ENCODE assay signal across 10 mouse cellular contexts in genomic region chr11:120256981-120257820, GRCm38 (mm10). TPM values are rescaled to one million over a fixed set of nuclear protein-coding genes. Genes with fewer than 3 reads are reported as not detected.
A peak's percentile ranks its signal among the peaks of the same experiment; 100 is the strongest.
DNase-seq lines count a peak whose midpoint lies in the region; ATAC-seq and TF ChIP-seq lines count a peak whose summit lies in the region.
"Had no signal": no experiment of that assay in that cellular context is flagged by ENCODE, and none has a peak within 500 bp of the region (broad histone marks: within the 10 kb centered on the region; RNA-seq: fewer than 3 reads in every experiment).

No protein-coding gene starts in this region.

- no peak for TF ChIP-seq CTCF in intestine, postnatal 0 days (IDR thresholded peaks at IDR 0.05; ENCODE audit: low read depth)
- no peak for TF ChIP-seq CTCF in Patski (IDR thresholded peaks at IDR 0.05)

- peaks cover 70% of the 10 kb centered on the region for H3K4me1 ChIP-seq in intestine, embryonic 16.5 days (ENCODE audit: control insufficient read depth, insufficient read depth, low read length)
- peaks cover 13% of the 10 kb centered on the region for H3K4me1 ChIP-seq in intestine, postnatal 0 days (replicated peaks; ENCODE audit: control insufficient read depth, insufficient read depth, low read length)
- peaks cover 94% of the 10 kb centered on the region for H3K4me1 ChIP-seq in embryonic facial prominence, embryonic 15.5 days

- no peaks in the 10 kb centered on the region for H3K9me3 ChIP-seq in intestine, embryonic 16.5 days (ENCODE audit: control insufficient read depth, low read length)
- no peaks in the 10 kb centered on the region for H3K9me3 ChIP-seq in intestine, postnatal 0 days (ENCODE audit: control insufficient read depth)
- H3K9me3 ChIP-seq in embryonic facial prominence, embryonic 15.5 days (replicated peaks): no peaks in the 10 kb centered on the region
- H3K9me3 ChIP-seq: limb, embryonic 15.5 days; neural tube, embryonic 12.5 days had no signal

- H3K36me3 ChIP-seq in intestine, embryonic 16.5 days (ENCODE audit: control insufficient read depth, insufficient read depth, low read length): no peaks in the 10 kb centered on the region
- no peaks in the 10 kb centered on the region; the same call in 1 of the 2 replicates for H3K36me3 ChIP-seq in intestine, postnatal 0 days (ENCODE audit: control insufficient read depth, insufficient read depth)
- H3K36me3 ChIP-seq in embryonic facial prominence, embryonic 15.5 days: no peaks in the 10 kb centered on the region
- H3K36me3 ChIP-seq: limb, embryonic 15.5 days had no signal

- POLR2A ChIA-PET in Patski (lab: Charles Lee): no interaction called here

- in situ Hi-C loops in Patski (cut with MboI; ENCODE audit: low pct_unique_long_range_greater_than_20kb): no loop called here

- no peak overlapping the region for H3K27ac ChIP-seq in intestine, embryonic 16.5 days (ENCODE audit: low read length)
- H3K27ac ChIP-seq in intestine, postnatal 0 days (ENCODE audit: low read depth, low read length): no peak overlapping the region
- 0 out of 2 replicates have a peak overlapping the region, but pooled peaks have one; percentile 39 for H3K27ac ChIP-seq in embryonic facial prominence, embryonic 15.5 days (replicated peaks)
- H3K27ac ChIP-seq: neural tube, embryonic 12.5 days had no signal

- ATAC-seq in intestine, embryonic 16.5 days: no peak
- ATAC-seq in intestine, postnatal 0 days: no peak
- peak; percentile 42 for ATAC-seq in Patski
- no peak; the same call in 1 of the 2 replicates for ATAC-seq in embryonic facial prominence, embryonic 15.5 days (ENCODE audit: insufficient number of reproducible peaks, low FRiP score, low TSS enrichment, low read depth)

- 78% methylated on average over 10 of the region's 10 CpGs for WGBS in intestine, embryonic 16.5 days
- 62% methylated on average over 10 of the region's 10 CpGs for WGBS in intestine, postnatal 0 days
- 69% methylated on average over 10 of the region's 10 CpGs for WGBS in embryonic facial prominence, embryonic 15.5 days

- H3K27me3 ChIP-seq in intestine, embryonic 16.5 days (replicated peaks; ENCODE audit: control insufficient read depth, insufficient read depth, low read length): no peaks in the 10 kb centered on the region
- no peaks in the 10 kb centered on the region for H3K27me3 ChIP-seq in intestine, postnatal 0 days (replicated peaks; ENCODE audit: control insufficient read depth, insufficient read depth, low read length)
- no peaks in the 10 kb centered on the region for H3K27me3 ChIP-seq in Patski
- H3K27me3 ChIP-seq in embryonic facial prominence, embryonic 15.5 days: no peaks in the 10 kb centered on the region
- H3K27me3 ChIP-seq: neural tube, embryonic 12.5 days had no signal

- H3K4me2 ChIP-seq in intestine, embryonic 16.5 days (ENCODE audit: low read depth, low read length): no peak overlapping the region
- H3K4me2 ChIP-seq in intestine, postnatal 0 days (replicated peaks; ENCODE audit: low read depth): no peak overlapping the region
- no peak overlapping the region for H3K4me2 ChIP-seq in embryonic facial prominence, embryonic 15.5 days (replicated peaks)
- H3K4me2 ChIP-seq: limb, embryonic 15.5 days had no signal

- DNase-seq in Patski (ENCODE audit: low read depth, low spot score): peak; percentile 91
- peak; percentile 56 to 64 for DNase-seq in monocyte, adult 2 months (ENCODE audit: low read depth in 1 of 2, low spot score in 2 of 2)
- DNase-seq in urinary bladder, postnatal 25 days (ENCODE audit: low spot score): no peak
- DNase-seq in cerebellum, postnatal 36 days: no peak
- no peak for DNase-seq in thymus, postnatal 14 days

- H3K9ac ChIP-seq in intestine, embryonic 16.5 days (ENCODE audit: low read depth, low read length): 0 out of 2 replicates have a peak overlapping the region, but pooled peaks have one; percentile 43
- no peak overlapping the region for H3K9ac ChIP-seq in intestine, postnatal 0 days (ENCODE audit: low read depth, low read length)
- H3K9ac ChIP-seq in embryonic facial prominence, embryonic 15.5 days: no peak overlapping the region
- H3K9ac ChIP-seq: limb, embryonic 15.5 days; neural tube, embryonic 12.5 days had no signal

- no peak overlapping the region for H3K4me3 ChIP-seq in intestine, embryonic 16.5 days (ENCODE audit: low read length)
- no peak overlapping the region for H3K4me3 ChIP-seq in intestine, postnatal 0 days (ENCODE audit: low read depth, low read length)
- no peak overlapping the region for H3K4me3 ChIP-seq in embryonic facial prominence, embryonic 15.5 days (replicated peaks)
- H3K4me3 ChIP-seq: limb, embryonic 15.5 days; neural tube, embryonic 12.5 days had no signal

- CTCF ChIA-PET in Patski (lab: Charles Lee): no interaction called here

RNA-seq across cellular contexts. Expression of gene Bahcc1, which starts 24.5 kb away (rescaled TPM):
- polyA plus RNA-seq in intestine, embryonic 16.5 days (2015; fragmentation: Nextera tagmentation; extraction: Ambion mirVana): 4.9 and 5.7 TPM in 2 replicates
- polyA plus RNA-seq in intestine, postnatal 0 days (2015; fragmentation: Nextera tagmentation; extraction: Ambion mirVana): 3.1 and 4.2 TPM in 2 replicates
- polyA plus RNA-seq in Patski (2021): 12.4 TPM
- 7.9 and 9.3 TPM in 2 replicates for polyA plus RNA-seq in embryonic facial prominence, embryonic 15.5 days (2015; fragmentation: Nextera tagmentation; extraction: Ambion mirVana)

Comparison
In these comparisons a context has a peak if more than half of its experiments do, and no peak if none do; other contexts are left out.
1. DNase-seq: peak in Patski (single experiment) and monocyte, adult 2 months (2 of 2); none in urinary bladder, postnatal 25 days (single experiment), cerebellum, postnatal 36 days (0 of 2) and thymus, postnatal 14 days (single experiment).